Mouse (Mus musculus) bone marrow, adult 2 months (tissue): Measurements from ENCODE around the gene Chst11.

Source experiments
- CTCF ChIP-seq: fragments of 200-500 bp; IDR thresholded peaks from 2 replicates; pipeline ENCODE4 v1.5.1; 2011; ENCODE audit warnings: low read length, control low read depth; ENCODE audit not compliant: control insufficient read depth, insufficient read depth
- POLR2A ChIP-seq: fragments of 200-500 bp; IDR thresholded peaks from 2 replicates; pipeline ENCODE4 v1.6.1; 2011; ENCODE audit warnings: low read depth, mild to moderate bottlenecking, control low read depth, low read length, borderline replicate concordance; ENCODE audit not compliant: control insufficient read depth

DNA sequence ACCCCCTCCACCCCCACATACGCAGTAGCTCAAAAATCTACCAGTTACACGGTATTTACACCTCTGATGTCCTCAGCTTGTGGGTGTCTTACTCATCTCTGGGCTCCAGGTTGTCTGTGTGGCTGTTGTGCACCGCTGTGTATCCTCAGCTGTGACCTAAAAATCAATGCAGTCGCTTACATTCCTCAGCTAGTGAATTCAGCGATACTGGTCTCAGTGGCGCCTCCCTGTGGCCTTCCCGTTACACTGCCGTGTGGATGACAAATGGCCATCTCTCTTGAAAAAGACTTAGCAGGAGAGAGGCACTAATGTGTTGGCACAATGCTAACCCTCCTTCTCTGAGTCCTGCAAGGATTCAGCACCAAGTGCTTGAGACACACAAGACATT is 197.3 kb downstream of the Chst11 start:
- TF ChIP-seq CTCF: peak; percentile 67
- no peak for TF ChIP-seq POLR2A
